Mouse (Mus musculus): ENCODE measurements around the gene Usp30.

The Usp30 gene

GRCm38 (mm10) chr5:114155168-114155933 lies 90.1 kb downstream of the Usp30 start:
- DNase-seq (ENCODE audit: low read depth, low spot score) = no peak

- no peak for DNase-seq (ENCODE audit: low read depth, low spot score)
Measured at GRCm38 (mm10) chr5:114157236-114157635, 92.0 kb downstream of the Usp30 start.

GRCm38 (mm10) chr5:114161424-114161823 lies 96.2 kb downstream of the Usp30 start:
- no peak for DNase-seq (ENCODE audit: low read depth, low spot score)

DNA sequence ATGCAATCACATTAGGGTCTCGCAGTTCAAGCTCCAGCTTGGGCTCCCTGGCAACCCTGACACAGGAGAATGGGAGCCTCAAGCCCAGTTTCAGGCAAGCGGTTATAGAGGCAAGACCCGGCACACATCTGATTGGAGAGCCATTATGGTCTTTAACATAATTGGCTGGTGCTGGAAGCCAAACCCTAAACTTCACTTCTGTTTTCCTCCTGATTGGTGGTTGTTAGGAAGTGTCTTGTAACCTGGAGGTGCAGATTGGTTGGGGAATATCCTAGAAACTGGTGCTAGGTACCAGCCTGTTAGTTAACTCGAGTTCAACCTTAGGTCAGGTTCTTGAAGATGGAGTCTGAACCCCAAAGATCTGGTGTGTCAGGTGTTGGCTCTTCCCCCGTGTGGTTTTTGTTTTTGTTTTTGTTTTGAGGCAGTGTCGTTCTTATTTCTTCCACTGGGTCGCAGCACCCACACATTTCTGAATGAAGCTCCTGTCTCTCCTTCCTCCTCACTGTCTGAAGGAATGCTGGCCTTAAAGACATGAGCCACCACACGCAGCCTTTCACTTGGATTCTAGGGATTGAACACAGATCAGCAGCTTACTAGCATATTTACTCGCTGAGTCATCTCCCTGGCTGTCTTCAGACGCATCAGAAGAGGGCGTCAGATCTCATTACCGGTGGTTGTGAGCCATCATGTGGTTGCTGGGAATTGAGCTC lies 97.0 kb downstream of the Usp30 start:
- DNase-seq (ENCODE audit: low read depth, low spot score) = no peak

GRCm38 (mm10) chr5:114163117-114163696 lies 97.9 kb downstream of the Usp30 start:
- DNase-seq (ENCODE audit: low read depth, low spot score) = no peak

DNA sequence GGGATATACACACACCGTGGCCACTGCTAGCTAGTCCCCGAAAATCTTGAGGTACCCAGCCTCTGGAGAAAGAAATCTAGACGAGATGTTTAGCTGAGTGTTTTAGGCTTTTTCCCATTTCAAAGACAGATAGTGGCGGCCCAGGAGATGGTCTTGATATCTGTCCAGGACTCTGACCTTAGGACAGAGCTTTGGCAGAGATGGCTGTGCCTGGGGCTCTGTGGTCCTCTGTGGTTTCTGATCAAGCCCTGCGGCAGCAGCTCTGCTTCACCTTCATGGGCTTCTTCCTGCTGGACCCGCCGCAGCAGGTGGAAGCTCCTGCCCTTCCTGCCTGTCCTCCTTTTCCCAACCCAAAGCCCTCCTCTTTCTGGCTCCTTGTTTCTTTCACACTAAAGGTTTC lies 105.1 kb downstream of the Usp30 start:
- no peak for DNase-seq (ENCODE audit: low read depth, low spot score)

DNA sequence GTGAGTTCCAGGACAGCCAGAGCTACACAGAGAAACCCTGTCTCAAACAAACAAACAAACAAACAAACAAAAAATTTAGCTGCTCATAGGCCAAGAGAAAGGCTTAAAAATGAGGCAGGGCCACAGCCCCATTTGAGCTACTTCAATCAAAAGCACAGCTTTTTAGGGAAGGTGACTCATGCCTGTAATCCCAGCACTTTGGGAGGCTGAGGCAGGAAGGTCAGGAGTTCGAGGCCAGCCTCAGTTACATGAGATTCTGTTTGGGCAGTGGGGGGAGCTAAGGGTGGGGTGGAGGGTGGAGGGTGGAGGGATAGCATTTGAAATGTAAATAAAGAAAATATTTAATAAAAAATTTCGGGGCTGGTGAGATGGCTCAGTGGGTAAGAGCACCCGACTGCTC lies 107.7 kb downstream of the Usp30 start:
- DNase-seq (ENCODE audit: low read depth, low spot score) = no peak

- DNase-seq (ENCODE audit: low read depth, low spot score) = no peak
Measured at GRCm38 (mm10) chr5:114173458-114173857, 108.2 kb downstream of the Usp30 start.

DNA sequence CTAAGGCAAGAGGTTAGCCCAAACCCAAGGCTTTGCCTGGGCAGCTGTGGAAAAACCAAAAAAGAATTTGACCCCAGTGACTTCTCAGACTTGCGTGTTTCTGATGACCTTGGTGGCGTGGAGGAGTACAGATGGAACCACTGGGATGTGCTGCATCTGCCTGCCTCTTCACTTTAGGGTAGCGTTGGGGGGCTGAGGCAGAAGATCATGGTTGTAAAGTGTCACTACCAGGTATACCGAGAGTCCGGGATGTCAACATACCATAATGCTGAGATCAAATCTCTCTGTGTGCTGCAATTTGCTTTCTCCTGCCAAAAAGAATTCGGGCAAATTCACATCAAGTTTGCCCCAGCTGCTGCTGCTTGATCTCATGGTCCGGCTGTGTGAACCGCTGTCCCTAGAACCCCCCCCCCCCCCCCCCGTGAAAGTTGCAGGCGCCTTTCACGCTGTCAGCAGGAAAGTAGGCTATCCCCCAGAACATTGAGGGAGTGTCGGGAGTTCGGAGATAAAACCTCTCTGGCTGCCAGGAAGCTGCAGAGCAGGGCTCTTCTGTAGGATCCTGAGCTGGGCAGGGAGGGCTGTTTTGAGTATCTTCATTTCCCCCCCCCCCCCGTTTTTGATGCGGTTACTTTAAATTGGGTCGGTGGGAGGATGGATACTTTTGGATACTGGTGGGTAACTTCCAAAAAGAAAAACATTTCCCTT lies 108.8 kb downstream of the Usp30 start:
- no peak for DNase-seq (ENCODE audit: low read depth, low spot score)

Data from forelimb bud, embryonic 11.5 days (tissue).